Mouse (Mus musculus) heart, embryonic 12.5 days (tissue): Measurements from ENCODE around the gene Prl7a1. TPM values are rescaled to one million over a fixed set of nuclear protein-coding genes. Genes with fewer than 3 reads are reported as not detected.

Source experiments
- ATAC-seq: fragments of 200-750 bp; cut with Nextera tagmentation; 2 replicates; pipeline ENCODE4 v1.8.0; 2017; ENCODE audit warnings: moderate TSS enrichment, moderate library complexity; ENCODE audit not compliant: insufficient number of reproducible peaks, low FRiP score
- H3K27ac ChIP-seq: fragments of 300-500 bp; sonication (generic); 2 replicates; pipeline ENCODE4 v1.5.1; 2016; ENCODE audit warnings: mild to moderate bottlenecking, moderate library complexity; ENCODE audit not compliant: poor library complexity, severe bottlenecking
- H3K27me3 ChIP-seq: fragments of 300-500 bp; sonication (generic); replicated peaks from 2 replicates; pipeline ENCODE4 v1.6.1; 2016; ENCODE audit warnings: mild to moderate bottlenecking, moderate library complexity
- H3K36me3 ChIP-seq: fragments of 300-500 bp; sonication (generic); 2 replicates; pipeline ENCODE4 v1.6.1; 2016; ENCODE audit warnings: mild to moderate bottlenecking, moderate library complexity
- H3K4me1 ChIP-seq: fragments of 300-500 bp; sonication (generic); replicated peaks from 2 replicates; pipeline ENCODE4 v1.6.1; 2016; ENCODE audit warnings: mild to moderate bottlenecking
- H3K4me2 ChIP-seq: fragments of 300-500 bp; sonication (generic); 2 replicates; pipeline ENCODE4 v1.6.1; 2016; ENCODE audit warnings: mild to moderate bottlenecking, moderate library complexity
- H3K4me3 ChIP-seq: fragments of 300-500 bp; sonication (generic); 2 replicates; pipeline ENCODE4 v1.5.1; 2016; ENCODE audit warnings: mild to moderate bottlenecking
- H3K9ac ChIP-seq: fragments of 300-500 bp; sonication (generic); 2 replicates; pipeline ENCODE4 v1.6.1; 2016; ENCODE audit warnings: mild to moderate bottlenecking, moderate library complexity
- H3K9me3 ChIP-seq: fragments of 300-500 bp; sonication (generic); replicated peaks from 2 replicates; pipeline ENCODE4 v1.6.1; 2016; ENCODE audit warnings: mild to moderate bottlenecking, moderate library complexity
- WGBS: fragments of 180-500 bp; shearing (Covaris S2); methylation state at CpG from one replicate; pipeline ENCODE4 v1.1.7; 2016; 5-methylcytosine and 5-hydroxymethylcytosine counted together
- polyA plus RNA-seq: library from polyadenylated mRNA; unstranded; fragments of >200 nt; fragmentation: Nextera tagmentation; extraction: Ambion mirVana; gene quantifications from 2 replicates; pipeline ENCODE4 v1.2.1, GENCODE M21; 2016

Prl7a1 gene
- polyA plus RNA-seq: not detected in 2 replicates

DNA sequence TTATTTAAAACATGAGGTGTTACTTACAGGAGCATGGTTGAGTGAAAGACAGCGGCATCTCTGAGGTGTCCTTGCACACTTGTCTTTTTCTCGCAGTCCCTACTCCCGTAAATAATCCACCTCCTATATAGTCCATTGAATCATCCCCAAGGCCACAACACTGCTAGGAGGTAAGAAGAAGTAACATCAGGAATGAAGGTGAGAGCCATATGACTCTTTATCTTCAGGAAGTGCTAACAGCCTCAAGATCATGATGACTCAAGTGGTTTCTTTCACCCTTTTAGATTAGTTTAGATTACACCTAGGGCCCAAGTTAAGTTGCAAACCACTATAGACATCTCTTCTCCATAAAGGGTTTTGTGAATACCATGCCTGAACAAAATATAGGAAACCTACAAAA, at the start of gene Prl7a1:
Prl7a1 (minus strand) TSS at position 101 of the 400 bp plus-strand sequence.
- 89% methylated on average over 3 of the region's 3 CpGs for WGBS
- H3K9ac ChIP-seq: no peak within 1 kb of the TSS
- H3K4me3 ChIP-seq: no peak within 1 kb of the TSS
- no peak for ATAC-seq
- H3K27ac ChIP-seq: no peak within 1 kb of the TSS
- no peaks in the 10 kb centered on the region for H3K27me3 ChIP-seq
- no peaks in the 10 kb centered on the region for H3K4me1 ChIP-seq
- H3K4me2 ChIP-seq: no peak within 1 kb of the TSS
- no peaks in the 10 kb centered on the region for H3K9me3 ChIP-seq
- no peaks in the 10 kb centered on the region for H3K36me3 ChIP-seq

- H3K9ac ChIP-seq: no peak within 1 kb of the TSS
- no peak within 1 kb of the TSS for H3K27ac ChIP-seq
- 74% methylated on average over 4 of the region's 4 CpGs for WGBS
- H3K27me3 ChIP-seq: no peaks in the 10 kb centered on the region
- H3K4me2 ChIP-seq: no peak within 1 kb of the TSS
- no peaks in the 10 kb centered on the region for H3K36me3 ChIP-seq
- no peak within 1 kb of the TSS for H3K4me3 ChIP-seq
- no peak for ATAC-seq
- no peaks in the 10 kb centered on the region for H3K4me1 ChIP-seq
- H3K9me3 ChIP-seq: no peaks in the 10 kb centered on the region
Measured at GRCm38 (mm10) chr13:27667936-27668335, 25.6 kb upstream of the Prl7a1 start, which contains the start of gene Prl7a2. Gene Prl7a2, minus strand, starts transcription at chr13:27668036.

DNA sequence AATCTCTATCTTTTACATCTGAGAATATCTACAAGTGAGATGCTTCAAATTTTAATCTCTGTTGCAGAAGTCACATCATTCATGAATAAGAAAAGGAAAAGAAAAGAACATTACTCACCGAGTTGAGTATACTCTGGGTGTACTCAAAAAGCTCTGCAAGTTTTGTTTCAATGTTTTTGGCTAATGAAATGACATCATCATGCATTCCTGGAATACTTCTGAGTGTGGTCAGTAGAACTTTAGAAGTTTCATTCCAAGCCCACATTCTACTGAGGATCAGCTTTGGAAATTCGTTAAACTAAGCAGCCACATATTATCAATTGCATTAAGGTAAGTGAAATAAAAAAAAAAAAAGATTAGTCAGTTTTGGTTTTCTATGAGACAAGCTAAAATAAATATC, 18.5 kb upstream of the Prl7a1 start:
- Histone ChIP-seq H3K4me3 (no peak overlapping the region), H3K36me3 (no peaks in the 10 kb centered on the region), H3K9me3 (no peaks in the 10 kb centered on the region), H3K4me1 (no peaks in the 10 kb centered on the region), H3K27me3 (no peaks in the 10 kb centered on the region), H3K4me2 (no peak overlapping the region), H3K27ac (no peak overlapping the region), H3K9ac (no peak overlapping the region)
- no peak for ATAC-seq
- 74% methylated on average over 2 of the region's 2 CpGs for WGBS

- WGBS: 66% methylated on average over 4 of the region's 4 CpGs
- no peaks in the 10 kb centered on the region for H3K36me3 ChIP-seq
- no peak for ATAC-seq
Measured at GRCm38 (mm10) chr13:27610482-27610881, 31.8 kb downstream of the Prl7a1 start, which contains the start of gene Prl7b1. Gene Prl7b1, minus strand, starts transcription at chr13:27610582.

More at GRCm38 (mm10) chr13:27610482-27610881, 31.8 kb downstream of the Prl7a1 start, which contains the start of gene Prl7b1:
- H3K4me3 ChIP-seq: no peak within 1 kb of the TSS
- H3K27me3 ChIP-seq: no peaks in the 10 kb centered on the region
- no peaks in the 10 kb centered on the region for H3K9me3 ChIP-seq
- H3K4me2 ChIP-seq: no peak within 1 kb of the TSS
- no peak within 1 kb of the TSS for H3K27ac ChIP-seq
- H3K4me1 ChIP-seq: no peaks in the 10 kb centered on the region
- H3K9ac ChIP-seq: no peak within 1 kb of the TSS

Other genes starting within 250 kb of the Prl7a1 start
- not detected in 2 replicates for gene Prl8a6, start 203.8 kb downstream of the Prl7a1 start, polyA plus RNA-seq
- not detected in 2 replicates for gene Prl8a8, start 129.3 kb downstream of the Prl7a1 start, polyA plus RNA-seq
- gene Prl8a9, start 77.9 kb downstream of the Prl7a1 start, polyA plus RNA-seq: not detected in 2 replicates
- gene Prl8a1, start 60.3 kb downstream of the Prl7a1 start, polyA plus RNA-seq: not detected in 2 replicates
- not detected in 2 replicates for gene Prl7b1, start 31.9 kb downstream of the Prl7a1 start, polyA plus RNA-seq
- gene Prl7a2, start 25.5 kb upstream of the Prl7a1 start, polyA plus RNA-seq: not detected in 2 replicates
- gene Prl7d1, start 74.2 kb upstream of the Prl7a1 start, polyA plus RNA-seq: not detected in 2 replicates
- gene Prl7c1, start 138.3 kb upstream of the Prl7a1 start, polyA plus RNA-seq: not detected in 2 replicates
- not detected in 2 replicates for gene Prl2a1, start 159.2 kb upstream of the Prl7a1 start, polyA plus RNA-seq
- gene Prl2c1, start 206.8 kb upstream of the Prl7a1 start, polyA plus RNA-seq: not detected in 2 replicates